Mouse (Mus musculus) MEL (cell line): ENCODE measurements around the gene Mon1b. TPM values are rescaled to one million over a fixed set of nuclear protein-coding genes. Genes with fewer than 3 reads are reported as not detected.

ENCODE experiments used
- DNase-seq: peaks from one replicate; pipeline ENCODE4 v3.0.0; 2011; ENCODE audit warnings: low read depth, low spot score
- H3K27ac ChIP-seq: 2 replicates; pipeline ENCODE4 v1.5.1; 2012; ENCODE audit warnings: low read depth, mild to moderate bottlenecking, control low read depth, low read length, moderate library complexity; ENCODE audit not compliant: control insufficient read depth
- H3K27me3 ChIP-seq, 2 experiments: fragments of 150-350 bp in 1 of 2; sonication (generic) in 1 of 2; 2 replicates each; pipeline ENCODE4 v1.6.1; 2012; ENCODE audit warnings: low read length in 2 of 2, mild to moderate bottlenecking in 2 of 2, improper control_type of control experiment in 1 of 2, moderate library complexity in 1 of 2; ENCODE audit not compliant: insufficient read depth in 2 of 2, control insufficient read depth in 1 of 2
- H3K36me3 ChIP-seq, 2 experiments: 2 replicates each; pipeline ENCODE4 v1.6.1; 2012 to 2014; ENCODE audit warnings: low read length in 2 of 2, improper control_type of control experiment in 1 of 2, inconsistent platforms in 1 of 2, mild to moderate bottlenecking in 1 of 2; ENCODE audit not compliant: insufficient read depth in 2 of 2, control insufficient read depth in 1 of 2
- H3K4me1 ChIP-seq, 2 experiments: fragments of 150-350 bp in 1 of 2; sonication (generic) in 1 of 2; 2 replicates each; pipeline ENCODE4 v1.6.1; 2012; ENCODE audit warnings: low read length in 2 of 2, improper control_type of control experiment in 1 of 2, mild to moderate bottlenecking in 1 of 2; ENCODE audit not compliant: insufficient read depth in 2 of 2, control insufficient read depth in 1 of 2
- H3K4me3 ChIP-seq, 2 experiments: fragments of 150-350 bp in 1 of 2; sonication (generic) in 1 of 2; 2 replicates each; pipeline ENCODE4 v1.5.1; 2012; ENCODE audit warnings: low read depth in 2 of 2, low read length in 2 of 2, mild to moderate bottlenecking in 2 of 2, moderate library complexity in 2 of 2, control low read depth in 1 of 2, improper control_type of control experiment in 1 of 2; ENCODE audit not compliant: control insufficient read depth in 1 of 2, insufficient read depth in 1 of 2
- H3K79me2 ChIP-seq: 2 replicates; pipeline ENCODE4 v1.6.1; 2012; ENCODE audit warnings: mild to moderate bottlenecking, low read length, moderate library complexity; ENCODE audit not compliant: control insufficient read depth, poor library complexity, insufficient read depth
- H3K9ac ChIP-seq: 2 replicates; pipeline ENCODE4 v1.6.1; 2012; ENCODE audit warnings: low read depth, mild to moderate bottlenecking, control low read depth, low read length, moderate library complexity; ENCODE audit not compliant: control insufficient read depth, poor library complexity, severe bottlenecking
- H3K9me3 ChIP-seq: fragments of 150-350 bp; sonication (generic); replicated peaks from 2 replicates; pipeline ENCODE4 v1.6.1; 2012; ENCODE audit warnings: mild to moderate bottlenecking, low read length, improper control_type of control experiment, moderate library complexity; ENCODE audit not compliant: insufficient read depth
- E2F4 ChIP-seq: IDR thresholded peaks from 2 replicates; pipeline ENCODE4 v1.6.1; 2011; ENCODE audit warnings: low read depth, low read length, improper control_type of control experiment, borderline replicate concordance
- GATA1 ChIP-seq: IDR thresholded peaks from 2 replicates; pipeline ENCODE4 v1.6.1; 2011; ENCODE audit warnings: low read depth, low read length, improper control_type of control experiment
- HCFC1 ChIP-seq: IDR thresholded peaks from 2 replicates; pipeline ENCODE4 v1.6.1; 2012; ENCODE audit warnings: low read depth, mild to moderate bottlenecking, inconsistent platforms, low read length, improper control_type of control experiment, moderate library complexity
- MAX ChIP-seq: IDR thresholded peaks from 2 replicates; pipeline ENCODE4 v1.6.1; 2011; ENCODE audit warnings: low read length, improper control_type of control experiment
- MEF2A ChIP-seq: IDR thresholded peaks from 2 replicates; pipeline ENCODE4 v1.6.1; 2014; ENCODE audit warnings: low read depth, mild to moderate bottlenecking, inconsistent platforms, low read length, improper control_type of control experiment; ENCODE audit not compliant: poor library complexity, insufficient replicate concordance, severe bottlenecking; ENCODE audit errors: extremely low read depth
- MYB ChIP-seq: IDR thresholded peaks from 2 replicates; pipeline ENCODE4 v1.6.1; 2011; ENCODE audit warnings: mild to moderate bottlenecking, low read depth, low read length, improper control_type of control experiment
- MYC ChIP-seq: IDR thresholded peaks from 2 replicates; pipeline ENCODE4 v1.6.1; 2011; ENCODE audit warnings: low read depth, mild to moderate bottlenecking, low read length, improper control_type of control experiment, moderate library complexity
- NELFE ChIP-seq: IDR thresholded peaks from 2 replicates; pipeline ENCODE4 v1.6.1; 2011; ENCODE audit warnings: low read depth, low read length, improper control_type of control experiment
- POLR2AphosphoS5 ChIP-seq: IDR thresholded peaks from 2 replicates; pipeline ENCODE4 v1.6.1; 2012; ENCODE audit warnings: low read depth, borderline replicate concordance, mild to moderate bottlenecking, inconsistent platforms, low read length, moderate library complexity, mixed read lengths
- RAD21 ChIP-seq: IDR thresholded peaks from 2 replicates; pipeline ENCODE4 v1.6.1; 2011; ENCODE audit warnings: mild to moderate bottlenecking, low read depth, low read length, improper control_type of control experiment
- RCOR1 ChIP-seq: IDR thresholded peaks from 2 replicates; pipeline ENCODE4 v1.6.1; 2012; ENCODE audit warnings: low read depth, mild to moderate bottlenecking, inconsistent platforms, low read length, improper control_type of control experiment
- TAL1 ChIP-seq: IDR thresholded peaks from 2 replicates; pipeline ENCODE4 v1.6.1; 2012; ENCODE audit warnings: mild to moderate bottlenecking, inconsistent platforms, low read length, moderate library complexity, mixed read lengths
- TCF12 ChIP-seq: IDR thresholded peaks from 2 replicates; pipeline ENCODE4 v1.6.1; 2014; ENCODE audit warnings: low read depth, mild to moderate bottlenecking, inconsistent platforms, low read length, improper control_type of control experiment, moderate library complexity
- UBTF ChIP-seq: IDR thresholded peaks from 2 replicates; pipeline ENCODE4 v1.6.1; 2012; ENCODE audit warnings: low read depth, mild to moderate bottlenecking, inconsistent platforms, low read length, improper control_type of control experiment, moderate library complexity, borderline replicate concordance; ENCODE audit not compliant: insufficient read depth
- USF1 ChIP-seq: IDR thresholded peaks from 2 replicates; pipeline ENCODE4 v1.6.1; 2014; ENCODE audit warnings: low read depth, mild to moderate bottlenecking, inconsistent platforms, low read length, improper control_type of control experiment, moderate library complexity
- USF2 ChIP-seq, 2 experiments: IDR thresholded peaks; 2 replicates each; pipeline ENCODE4 v1.6.1; 2011 to 2012; ENCODE audit warnings: improper control_type of control experiment in 2 of 2, low read length in 2 of 2, borderline replicate concordance in 1 of 2, inconsistent platforms in 1 of 2, low read depth in 1 of 2, mild to moderate bottlenecking in 1 of 2; ENCODE audit not compliant: insufficient read depth in 1 of 2
- ZNF384 ChIP-seq: IDR thresholded peaks from 2 replicates; pipeline ENCODE4 v1.6.1; 2012; ENCODE audit warnings: low read depth, mild to moderate bottlenecking, inconsistent platforms, low read length, improper control_type of control experiment
- polyA plus RNA-seq, 2 experiments: library from polyadenylated mRNA; stranded (reverse) in 1 of 2; unstranded in 1 of 2; fragments of >175 nt in 1 of 2; fragments of >200 nt in 1 of 2; gene quantifications; 2 replicates each; pipeline versions ENCODE4 v1.2.1 to v1.2.4; 2012; ENCODE audit warnings: low replicate concordance in 2 of 2, low read depth in 1 of 2; ENCODE audit not compliant: insufficient read length in 2 of 2, insufficient read depth in 1 of 2, missing spikeins in 1 of 2
- total RNA-seq: library from RNA; depleted of rRNA; stranded (reverse); fragments of 300-350 nt; gene quantifications from 2 replicates; pipeline ENCODE4 v1.2.3, GENCODE M21; 2012

Mon1b gene
- total and polyA plus RNA-seq, 3 experiments: 8.8 to 15.6 TPM; not detected in 1

DNA sequence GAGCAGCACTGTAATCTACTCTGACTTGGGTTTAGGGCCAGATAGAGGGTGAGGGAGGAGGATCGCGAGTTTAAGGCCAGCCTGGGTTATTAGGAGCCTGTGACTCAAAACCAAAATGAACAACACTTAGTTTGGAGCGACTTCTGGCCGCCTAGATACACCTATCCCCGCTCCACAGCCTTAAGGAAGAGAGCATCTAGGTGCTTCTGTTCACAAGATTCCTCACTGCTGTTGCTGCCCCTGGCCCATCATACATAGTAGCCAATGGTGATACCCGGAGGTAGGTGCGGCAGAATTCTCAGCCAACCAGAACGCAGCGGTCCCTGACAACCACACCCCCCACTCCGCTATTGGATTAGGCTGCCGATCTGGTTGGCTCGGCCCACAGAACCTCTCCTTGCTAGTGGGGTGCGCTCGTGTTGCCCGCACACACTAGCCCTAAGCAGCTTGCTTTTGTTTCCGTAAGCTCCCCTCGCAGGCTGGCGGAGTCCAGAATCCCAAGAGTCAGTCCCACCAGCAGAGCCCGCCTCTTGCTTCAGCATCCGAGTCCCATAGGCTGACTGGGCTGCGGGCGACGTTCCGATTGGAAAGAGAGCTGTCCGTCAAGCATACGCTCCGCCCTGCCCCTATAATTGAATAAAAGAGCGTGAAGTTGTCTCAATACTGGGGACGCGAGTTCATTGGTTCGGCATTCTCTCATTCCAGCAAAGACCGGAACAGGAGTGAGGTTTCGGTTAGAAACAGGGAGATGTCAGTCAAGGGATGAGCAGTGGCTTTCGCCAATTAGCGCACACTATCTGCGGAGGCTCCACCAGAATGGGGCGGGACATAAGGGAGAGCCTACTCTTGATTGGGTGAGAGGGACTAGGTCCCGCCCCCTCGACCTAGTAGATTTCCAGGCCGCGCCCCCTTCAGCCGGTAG lies at the start of gene Mon1b (continued):
- TF ChIP-seq MYB (no peak), MAX (no peak), GATA1 (no peak), MEF2A (no peak), TCF12 (peak; percentile 23; the same call in 1 of the 2 replicates)
- TF ChIP-seq, all 39 proteins: peak for 9

DNA sequence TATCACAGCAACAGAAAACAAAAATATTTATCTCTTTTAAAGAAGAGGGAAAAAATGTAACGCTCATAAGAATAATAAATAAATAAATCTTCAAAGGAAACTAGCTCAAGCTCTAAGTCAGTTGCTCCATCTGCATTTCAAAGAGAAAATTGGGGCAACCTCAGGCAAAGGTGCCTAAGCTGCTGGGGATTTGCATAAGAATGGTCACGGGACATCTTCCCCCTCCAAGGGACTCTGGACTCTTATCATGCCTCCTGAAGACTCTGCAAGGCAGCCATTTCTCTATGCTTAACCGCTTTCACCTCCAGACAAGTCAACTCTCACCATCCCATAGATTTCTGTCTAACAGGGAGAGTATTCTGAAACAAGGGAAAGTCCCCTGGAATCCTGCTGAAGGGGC lies 37.0 kb upstream of the Mon1b start:
- TF ChIP-seq GATA1: no peak
- no peak for TF ChIP-seq TAL1
- no peak for TF ChIP-seq UBTF
- TF ChIP-seq USF1: no peak
- TF ChIP-seq E2F4: no peak
- no peak for TF ChIP-seq NELFE
- no peak for TF ChIP-seq RAD21
- no peak for TF ChIP-seq MYC
- TF ChIP-seq USF2 (IDR thresholded peaks at IDR 0.05; ENCODE audit: borderline replicate concordance in 1 of 2, insufficient read depth in 1 of 2, low read depth in 1 of 2, low read length in 2 of 2): no peak
- no peak for TF ChIP-seq TCF12
- no peak for TF ChIP-seq RCOR1
- no peak for TF ChIP-seq ZNF384
- TF ChIP-seq POLR2AphosphoS5: no peak
- no peak for TF ChIP-seq HCFC1
- Histone ChIP-seq H3K27ac (no peak overlapping the region), H3K79me2 (no peaks in the 10 kb centered on the region), H3K36me3 (no peaks in the 10 kb centered on the region), H3K4me3 (no peak overlapping the region), H3K4me1 (no peaks in the 10 kb centered on the region), H3K9me3 (no peaks in the 10 kb centered on the region), H3K27me3 (no peaks in the 10 kb centered on the region), H3K9ac (no peak overlapping the region)
- DNase-seq: no peak
